Mouse (Mus musculus) embryonic fibroblast, embryonic 13.5 days (primary cell): ENCODE measurements around the gene Telo2.

Source experiments
- CTCF ChIP-seq: IDR thresholded peaks from 2 replicates; pipeline ENCODE4 v1.5.1; 2011; ENCODE audit warnings: mild to moderate bottlenecking, control low read depth, low read length, moderate library complexity, borderline replicate concordance; ENCODE audit not compliant: insufficient read depth
- POLR2A ChIP-seq: IDR thresholded peaks from 2 replicates; pipeline ENCODE4 v1.6.1; 2011; ENCODE audit warnings: low read depth, mild to moderate bottlenecking, control low read depth, low read length, moderate library complexity

GRCm38 (mm10) chr17:25080960-25081381, 34.8 kb downstream of the Telo2 start:
- TF ChIP-seq CTCF (no peak), POLR2A (no peak)
